In the genomic region with DNA sequence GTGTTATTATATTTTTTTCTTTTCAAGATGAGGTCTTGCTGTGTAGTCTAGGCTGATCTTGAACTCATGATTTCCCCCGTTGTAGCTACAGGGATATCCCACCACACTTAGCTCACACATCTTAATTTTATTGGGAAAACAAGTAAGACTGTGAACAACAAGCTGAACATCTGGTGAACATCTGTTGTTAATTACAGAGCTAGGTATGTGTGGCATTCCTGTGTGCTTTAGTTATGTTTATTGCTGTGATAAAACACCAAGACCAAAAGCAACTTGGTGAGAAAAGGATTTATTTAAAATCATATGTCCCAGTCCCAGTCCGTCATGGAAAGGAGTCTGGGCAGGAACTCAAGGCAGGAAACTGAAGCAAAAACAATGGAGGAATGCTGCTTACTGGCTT, we compare ENCODE assay signal across 18 mouse cellular contexts.
A peak's percentile ranks its signal among the peaks of the same experiment; 100 is the strongest.
DNase-seq lines count a peak whose midpoint lies in the region; ATAC-seq lines count a peak whose summit lies in the region.
"Had no signal": no experiment of that assay in that cellular context is flagged by ENCODE, and none has a peak within 500 bp of the region (broad histone marks: within the 10 kb centered on the region; RNA-seq: fewer than 3 reads in every experiment).

No protein-coding gene starts in this region.

- no peaks in the 10 kb centered on the region for H3K27me3 ChIP-seq in embryonic facial prominence, embryonic 11.5 days (ENCODE audit: control insufficient read depth, insufficient read depth, low read length)
- no peaks in the 10 kb centered on the region for H3K27me3 ChIP-seq in embryonic facial prominence, embryonic 10.5 days (replicated peaks; ENCODE audit: low read depth, poor library complexity, severe bottlenecking)
- H3K27me3 ChIP-seq: embryonic facial prominence, embryonic 12.5 days; forebrain, embryonic 13.5 days; forebrain, embryonic 15.5 days had no signal

- H3K9me3 ChIP-seq in embryonic facial prominence, embryonic 11.5 days (replicated peaks; ENCODE audit: control insufficient read depth, low read length) = no peaks in the 10 kb centered on the region
- peaks cover 6% of the 10 kb centered on the region; the same call in 1 of the 2 replicates for H3K9me3 ChIP-seq in embryonic facial prominence, embryonic 10.5 days
- H3K9me3 ChIP-seq: embryonic facial prominence, embryonic 12.5 days; forebrain, embryonic 13.5 days; forebrain, embryonic 15.5 days had no signal

- H3K4me3 ChIP-seq in embryonic facial prominence, embryonic 11.5 days (ENCODE audit: low read depth, low read length) = no peak overlapping the region
- H3K4me3 ChIP-seq in embryonic facial prominence, embryonic 10.5 days = no peak overlapping the region
- H3K4me3 ChIP-seq: embryonic facial prominence, embryonic 12.5 days; forebrain, embryonic 13.5 days; forebrain, embryonic 15.5 days had no signal

- no peak overlapping the region for H3K9ac ChIP-seq in embryonic facial prominence, embryonic 11.5 days (replicated peaks; ENCODE audit: low read length)
- H3K9ac ChIP-seq: embryonic facial prominence, embryonic 12.5 days; forebrain, embryonic 13.5 days; forebrain, embryonic 15.5 days; forebrain, postnatal 0 days had no signal

- DNase-seq in embryonic facial prominence, embryonic 11.5 days (ENCODE audit: low spot score) = peak; percentile 42
- DNase-seq in embryonic facial prominence, embryonic 10.5 days (ENCODE audit: low spot score) = no peak
- peak; percentile 2 for DNase-seq in testis, postnatal 14 days (ENCODE audit: low spot score)
- no peak for DNase-seq in testis, postnatal 10 days (ENCODE audit: low spot score)
- DNase-seq in hindlimb bud, embryonic 11.5 days (ENCODE audit: extremely low spot score, low read depth, low spot score) = peak; percentile 57
- DNase-seq: adrenal gland, adult 2 months; adrenal gland, postnatal 10 days; adrenal gland, postnatal 25 days; cerebellum, adult 11-12 months; cerebellum, adult 2 months; cerebellum, adult 9-10 months; cerebellum, postnatal 10 days; cerebellum, postnatal 25 days; forebrain, postnatal 0 days had no signal

- no peaks in the 10 kb centered on the region for H3K36me3 ChIP-seq in embryonic facial prominence, embryonic 11.5 days (replicated peaks; ENCODE audit: control insufficient read depth, insufficient read depth, low read depth, low read length)
- H3K36me3 ChIP-seq in embryonic facial prominence, embryonic 10.5 days (replicated peaks) = no peaks in the 10 kb centered on the region
- H3K36me3 ChIP-seq: embryonic facial prominence, embryonic 12.5 days; forebrain, embryonic 15.5 days had no signal

- 59% methylated on average over 2 of the region's 2 CpGs for WGBS in embryonic facial prominence, embryonic 11.5 days
- WGBS in embryonic facial prominence, embryonic 10.5 days = 60% methylated on average over 2 of the region's 2 CpGs

- no peak overlapping the region for H3K4me2 ChIP-seq in embryonic facial prominence, embryonic 11.5 days (ENCODE audit: low read depth, low read length)
- H3K4me2 ChIP-seq: embryonic facial prominence, embryonic 12.5 days; forebrain, embryonic 13.5 days; forebrain, embryonic 15.5 days had no signal

- H3K4me1 ChIP-seq in embryonic facial prominence, embryonic 11.5 days (ENCODE audit: control insufficient read depth, insufficient read depth, low read length) = no peaks in the 10 kb centered on the region
- H3K4me1 ChIP-seq in embryonic facial prominence, embryonic 10.5 days = no peaks in the 10 kb centered on the region
- H3K4me1 ChIP-seq: embryonic facial prominence, embryonic 12.5 days; forebrain, embryonic 13.5 days; forebrain, embryonic 15.5 days had no signal

- no peak overlapping the region for H3K27ac ChIP-seq in embryonic facial prominence, embryonic 11.5 days (replicated peaks; ENCODE audit: low read depth, low read length)
- H3K27ac ChIP-seq in embryonic facial prominence, embryonic 10.5 days (replicated peaks) = no peak overlapping the region
- H3K27ac ChIP-seq: embryonic facial prominence, embryonic 12.5 days; forebrain, embryonic 13.5 days; forebrain, embryonic 15.5 days had no signal

- ATAC-seq in embryonic facial prominence, embryonic 11.5 days (replicated peaks; ENCODE audit: insufficient number of reproducible peaks, low FRiP score, low TSS enrichment, low read depth) = no peak
- ATAC-seq in megakaryocyte progenitor cell, adult 5-6 weeks (replicated peaks; ENCODE audit: poor library complexity) = no peak
- ATAC-seq: forebrain, embryonic 15.5 days; forebrain, postnatal 0 days had no signal

Comparison
In these comparisons a context has a peak if more than half of its experiments do, and no peak if none do; other contexts are left out.
1. DNase-seq: peak in embryonic facial prominence, embryonic 11.5 days (single experiment), testis, postnatal 14 days (single experiment) and hindlimb bud, embryonic 11.5 days (single experiment); none in embryonic facial prominence, embryonic 10.5 days (single experiment) and testis, postnatal 10 days (single experiment).